Mouse (Mus musculus) liver, adult 2 months (tissue): ENCODE data around the gene Ptpn13.

Experiments used
- CTCF ChIP-seq: fragments of 200-500 bp; IDR thresholded peaks from 2 replicates; pipeline ENCODE4 v1.5.1; 2011; ENCODE audit warnings: low read depth, low read length, control low read depth
- POLR2A ChIP-seq: fragments of 200-500 bp; IDR thresholded peaks from 2 replicates; pipeline ENCODE4 v1.6.1; 2011; ENCODE audit warnings: low read length, control low read depth; ENCODE audit not compliant: insufficient read depth; ENCODE audit errors: extremely low read depth

- TF ChIP-seq CTCF, result no peak
- no peak for TF ChIP-seq POLR2A
These were observed 189.4 kb downstream of the Ptpn13 start for GRCm38 (mm10) chr5:103614356-103614755.
